Mouse (Mus musculus) neural tube, embryonic 10.5 days (tissue): Measurements from ENCODE around the gene Spag7.
A peak's percentile ranks its signal among the peaks of the same experiment; 100 is the strongest.

Experiments
- DNase-seq: peaks from one replicate; pipeline ENCODE4 v3.0.0-alpha.2; 2017; ENCODE audit warnings: low spot score; ENCODE audit errors: extremely low spot score

The Spag7 gene

DNA sequence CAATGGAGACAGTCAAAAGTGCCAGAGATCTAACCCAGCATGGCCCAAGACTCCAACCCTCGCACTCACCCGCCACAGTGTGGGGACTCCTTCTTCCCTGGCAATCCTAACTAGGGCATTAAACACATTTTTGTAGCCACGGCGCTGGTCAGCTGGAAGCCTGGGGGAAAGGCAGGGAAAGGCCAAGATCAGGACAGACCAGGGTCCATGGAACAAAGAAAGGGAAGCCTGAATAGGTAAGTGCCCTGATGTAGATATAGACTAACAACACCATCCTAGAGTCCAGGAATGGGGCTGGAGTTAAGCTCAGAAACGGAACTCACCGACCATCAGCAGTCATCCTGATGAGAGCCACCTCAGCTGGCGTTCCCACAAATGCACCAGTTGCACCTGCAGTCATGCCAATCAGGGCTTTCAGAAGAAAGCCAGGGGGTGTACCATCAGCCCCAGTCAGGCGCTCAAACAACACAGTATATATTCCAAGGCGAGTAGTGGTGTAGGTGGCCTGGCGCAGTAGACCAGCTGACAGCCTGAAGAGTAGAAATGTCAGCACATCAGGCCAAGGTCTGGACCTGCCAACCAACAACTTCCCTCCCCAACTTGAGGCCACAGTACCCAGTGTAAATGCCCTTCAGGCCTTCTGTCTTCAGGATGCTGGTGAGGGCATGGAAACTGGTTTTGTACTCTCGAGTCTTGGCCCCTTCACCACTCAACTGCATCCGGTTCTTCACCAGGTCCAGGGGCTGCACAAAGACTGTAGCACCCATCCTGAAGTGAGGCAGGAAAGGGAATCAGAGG is 23.6 kb downstream of the Spag7 start:
- DNase-seq = no peak

DNA sequence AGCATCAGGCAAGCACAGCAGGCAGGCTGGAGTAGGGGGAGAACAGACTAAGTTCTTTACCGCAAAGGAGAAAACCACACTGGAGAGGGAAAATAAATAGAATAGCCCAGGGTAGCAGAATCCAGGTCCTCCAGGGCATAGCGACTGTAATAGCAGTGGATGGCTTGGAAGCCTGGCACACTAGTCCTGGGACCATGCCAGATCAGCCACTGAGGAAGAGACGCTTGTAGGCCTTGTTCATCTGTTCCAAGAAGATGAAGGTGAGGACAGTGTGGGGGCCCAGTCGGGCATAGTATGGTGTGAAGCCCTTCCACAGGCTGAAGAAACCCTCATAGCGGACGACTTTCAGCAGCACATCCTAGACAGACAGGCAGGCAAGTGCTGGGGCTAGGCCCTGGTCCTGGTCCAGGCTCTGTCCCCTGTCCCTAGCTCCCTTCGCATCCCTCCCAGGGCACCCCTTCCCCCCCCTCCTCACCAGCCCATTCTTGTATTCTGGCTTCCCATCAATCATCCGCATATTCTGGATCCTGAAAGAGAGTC is 24.6 kb downstream of the Spag7 start:
- DNase-seq = no peak

DNA sequence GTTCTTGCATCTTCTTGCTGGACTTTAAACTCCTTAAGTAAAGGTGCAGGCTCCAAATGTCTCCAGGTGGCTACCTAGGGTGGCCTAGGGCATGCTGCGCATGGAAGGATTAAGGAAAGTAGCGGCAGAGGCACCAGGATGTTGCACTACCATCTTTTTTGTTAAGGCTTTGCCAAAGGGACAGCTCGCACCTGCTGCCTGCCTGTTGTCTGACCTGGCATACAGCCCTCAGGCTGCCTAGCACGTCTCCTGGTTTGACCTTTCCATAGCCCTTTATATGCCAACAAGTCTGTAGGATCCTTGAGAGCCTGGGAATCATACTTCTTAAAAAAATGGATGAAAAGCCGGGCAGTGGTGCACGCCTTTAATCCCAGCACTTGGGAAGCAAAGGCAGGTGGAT is 26.2 kb downstream of the Spag7 start:
- no peak for DNase-seq

DNA sequence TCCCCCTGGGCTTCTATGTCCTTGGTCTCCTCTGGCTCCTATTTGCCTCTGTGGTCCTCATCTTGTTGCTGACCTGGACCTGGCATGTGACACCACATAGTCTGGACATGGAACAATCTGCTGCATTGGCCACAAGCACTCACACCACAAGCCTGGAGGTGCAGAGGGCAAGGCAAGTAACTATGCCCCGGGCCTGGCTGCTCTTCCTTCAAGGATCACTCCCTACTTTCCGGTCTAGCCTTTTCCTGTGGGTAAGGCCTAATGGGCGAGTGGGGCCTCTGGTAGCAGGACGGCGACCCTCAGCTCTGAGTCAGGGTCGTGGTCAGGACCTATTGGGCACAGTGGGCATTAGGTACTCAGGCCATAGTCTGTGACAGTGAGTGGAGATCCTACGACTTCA is 28.0 kb downstream of the Spag7 start:
- DNase-seq = no peak

DNA sequence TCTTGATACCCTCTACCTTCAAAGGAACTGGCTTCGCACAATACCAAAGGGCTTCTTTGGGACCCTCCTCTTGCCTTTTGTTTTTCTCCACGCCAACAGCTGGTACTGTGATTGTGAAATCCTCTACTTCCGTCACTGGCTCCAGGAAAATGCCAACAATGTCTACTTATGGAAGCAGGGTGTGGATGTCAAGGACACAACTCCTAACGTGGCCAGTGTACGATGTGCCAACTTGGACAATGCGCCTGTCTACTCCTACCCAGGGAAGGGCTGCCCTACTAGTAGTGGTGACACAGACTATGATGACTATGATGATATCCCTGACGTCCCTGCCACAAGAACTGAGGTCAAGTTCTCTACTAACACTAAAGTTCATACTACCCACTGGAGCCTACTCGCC is 29.2 kb downstream of the Spag7 start:
- DNase-seq = no peak

DNA sequence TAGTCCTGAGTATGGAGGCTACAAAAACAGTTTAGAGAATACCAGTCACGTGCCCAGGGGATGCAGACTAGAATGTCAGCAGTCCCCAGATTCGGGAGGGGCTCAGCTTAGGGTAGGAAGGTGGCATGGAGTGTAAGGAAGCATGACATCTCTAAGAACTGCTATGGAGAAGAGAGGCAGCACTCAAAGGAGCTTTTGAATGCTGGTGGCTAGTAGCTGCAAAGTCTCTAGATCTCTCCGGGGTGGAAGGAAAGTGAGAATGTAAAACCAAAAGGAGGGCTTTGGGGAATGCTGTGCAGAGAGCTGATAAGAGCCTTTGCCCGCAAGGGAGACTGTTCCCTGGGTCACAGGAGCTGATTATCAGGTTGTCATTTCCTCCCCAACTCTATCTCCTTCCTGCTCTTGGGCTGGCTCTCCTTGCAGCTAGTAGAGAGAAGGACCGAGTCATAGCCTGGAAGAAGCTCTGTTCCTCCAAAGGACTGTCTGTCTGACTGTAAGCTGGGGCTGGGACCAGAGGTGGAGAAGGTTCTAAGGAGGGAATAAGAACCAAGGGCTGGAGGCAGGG is 30.4 kb downstream of the Spag7 start, which contains the start of gene Gp1ba:
TSS of gene Gp1ba (plus strand) at position 409 of the 565 bp plus-strand sequence.
- no peak for DNase-seq

DNA sequence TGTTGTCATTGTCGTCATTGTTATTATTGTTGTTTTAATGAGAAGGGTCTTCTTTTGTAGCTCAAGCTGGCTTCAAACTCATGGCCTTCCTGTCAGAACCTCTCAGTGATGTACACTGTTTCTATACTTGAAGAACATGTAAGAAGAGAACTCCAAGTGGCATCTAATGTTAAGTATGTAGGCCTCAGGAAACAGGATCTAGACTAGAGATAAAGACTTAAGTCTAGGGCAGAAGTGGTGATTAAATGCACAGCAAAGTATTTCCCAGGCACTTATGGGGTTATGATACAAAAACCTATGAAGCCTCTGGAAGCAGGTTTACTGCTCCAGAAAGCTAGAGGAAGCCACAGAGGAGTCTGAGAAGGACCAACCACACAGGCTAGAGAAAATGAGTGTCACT is 30.9 kb downstream of the Spag7 start:
- DNase-seq = no peak

DNA sequence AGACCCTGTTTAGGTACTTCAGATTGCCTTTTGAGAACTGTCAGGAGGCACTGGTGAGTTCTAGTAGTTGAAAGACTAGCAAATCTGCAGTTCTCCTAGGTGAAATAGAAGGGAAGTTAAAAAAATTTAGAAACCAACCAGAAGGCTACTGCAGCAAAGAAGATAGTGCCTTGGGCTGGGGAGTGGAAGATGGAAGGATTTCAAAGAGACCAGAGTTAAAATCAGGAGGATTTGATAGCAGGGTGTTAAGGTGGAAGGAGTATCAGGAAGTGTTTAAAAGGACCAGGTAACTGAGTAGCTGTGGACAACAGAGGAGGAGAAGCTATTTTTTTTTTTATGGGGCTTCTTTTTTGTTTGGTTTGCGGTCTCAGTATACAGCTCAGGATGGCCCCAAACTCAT is 31.5 kb downstream of the Spag7 start:
- DNase-seq = no peak

DNA sequence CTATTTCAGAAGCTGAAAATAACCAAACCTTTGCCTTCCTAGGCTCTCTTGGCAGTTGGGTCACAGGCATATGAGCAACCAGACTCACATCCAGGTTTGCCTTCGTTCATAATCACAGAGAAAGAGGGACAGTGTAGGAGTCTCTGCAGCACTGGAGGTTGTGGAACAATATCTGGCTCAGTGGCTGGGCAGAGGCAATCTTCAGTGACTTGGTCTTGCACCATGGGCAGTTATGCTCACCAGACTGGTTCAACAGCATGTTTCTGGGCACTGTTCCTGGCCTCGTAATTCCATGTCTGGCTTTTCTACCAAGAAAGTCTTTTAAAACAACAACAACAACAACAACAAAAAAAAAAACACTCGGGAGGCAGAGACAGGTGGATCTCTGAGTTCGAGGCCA is 33.6 kb downstream of the Spag7 start:
- DNase-seq = no peak

DNA sequence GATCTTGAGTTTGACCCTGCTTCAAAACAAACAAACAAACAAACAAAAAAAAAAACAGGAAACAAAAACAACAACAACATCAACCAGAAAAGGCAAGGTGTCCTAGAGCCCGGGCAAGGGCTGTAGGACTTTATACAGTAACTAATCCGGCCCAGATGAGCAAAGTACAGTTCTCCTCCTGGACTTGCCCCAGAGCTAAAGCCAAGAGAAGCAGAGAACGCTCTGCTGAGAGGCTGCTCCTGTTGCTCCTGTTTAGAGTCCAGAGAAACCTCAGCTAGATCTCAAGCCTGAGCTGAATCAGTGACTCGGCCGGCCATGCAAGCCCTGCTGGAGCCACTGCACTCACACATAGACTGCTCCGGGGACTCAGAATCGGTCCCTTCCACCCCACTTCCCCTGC is 39.1 kb downstream of the Spag7 start:
- no peak for DNase-seq

DNA sequence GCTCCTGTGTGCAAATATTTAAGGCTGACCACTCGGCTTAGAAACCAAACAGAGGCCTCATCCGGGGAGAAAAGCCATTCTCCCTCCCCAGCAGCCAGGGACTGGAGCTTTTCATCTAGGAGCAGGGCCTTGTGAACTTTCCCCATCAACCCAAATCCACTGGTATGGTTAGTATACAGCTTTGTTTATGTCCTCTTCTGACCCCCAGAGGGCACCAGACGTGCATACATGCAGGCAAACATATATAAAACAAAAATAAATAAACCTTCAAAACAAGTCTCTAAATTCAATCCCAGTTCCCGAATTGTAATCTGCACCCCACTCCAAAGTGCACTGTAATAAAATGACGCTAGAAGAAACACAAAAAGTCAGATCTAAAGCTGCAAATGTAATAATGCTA is 39.7 kb downstream of the Spag7 start:
- DNase-seq = no peak

DNA sequence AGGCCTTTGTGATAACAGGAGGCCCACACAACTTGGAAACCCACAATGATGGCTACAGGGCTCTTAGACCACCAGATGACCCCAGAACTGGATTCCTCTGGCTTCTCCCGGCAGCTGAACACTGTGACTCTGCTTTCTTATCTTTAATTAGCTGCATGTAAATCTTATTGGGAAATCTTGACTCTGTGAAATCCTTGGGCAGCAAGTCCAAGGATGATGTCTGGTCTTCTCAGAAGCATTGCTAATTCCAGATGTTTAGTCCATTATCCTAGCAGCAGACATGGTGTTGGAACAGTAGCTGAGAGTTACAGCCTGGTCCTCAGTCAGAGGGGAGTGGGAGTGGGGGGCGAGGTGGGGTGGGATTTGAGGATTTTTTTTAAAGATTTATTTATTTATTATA is 40.8 kb downstream of the Spag7 start:
- no peak for DNase-seq

DNA sequence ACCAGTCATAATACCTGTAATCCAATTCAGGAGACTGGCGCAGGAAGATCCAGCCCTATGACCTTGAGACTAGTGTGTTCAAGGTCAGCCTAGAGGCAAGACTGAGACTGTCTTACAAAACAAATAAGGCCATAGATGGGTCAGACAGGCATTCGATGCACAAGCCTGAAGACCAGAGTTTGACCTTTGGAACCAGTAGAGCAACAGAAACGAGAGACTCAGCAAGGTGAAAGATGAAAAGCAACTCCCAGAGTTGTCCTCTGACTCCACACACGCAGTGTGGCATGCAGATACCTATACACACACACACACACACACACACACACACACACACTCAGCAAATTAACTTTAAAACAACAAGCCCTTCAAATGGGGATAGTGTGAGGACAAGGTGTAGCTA is 42.3 kb downstream of the Spag7 start:
- no peak for DNase-seq

DNA sequence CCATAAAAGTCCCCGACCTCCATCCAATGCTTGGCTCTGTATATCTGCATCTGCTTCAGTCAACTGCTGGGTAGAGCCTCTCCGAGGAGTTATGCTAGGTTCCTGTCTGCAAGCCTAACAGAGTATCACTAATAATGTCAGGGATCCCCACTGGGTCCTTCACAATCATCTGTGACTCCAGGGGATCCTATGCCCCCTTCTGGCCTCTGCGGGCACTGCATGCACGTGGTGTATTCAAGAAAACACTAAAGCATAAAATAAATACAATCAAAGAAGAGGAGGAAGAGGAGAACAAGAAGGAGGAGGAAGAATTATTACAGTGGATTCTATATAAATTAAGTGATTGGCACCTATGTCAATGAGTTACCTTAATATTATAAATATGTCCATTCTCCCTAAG is 43.7 kb downstream of the Spag7 start:
- peak; percentile 65 for DNase-seq

DNA sequence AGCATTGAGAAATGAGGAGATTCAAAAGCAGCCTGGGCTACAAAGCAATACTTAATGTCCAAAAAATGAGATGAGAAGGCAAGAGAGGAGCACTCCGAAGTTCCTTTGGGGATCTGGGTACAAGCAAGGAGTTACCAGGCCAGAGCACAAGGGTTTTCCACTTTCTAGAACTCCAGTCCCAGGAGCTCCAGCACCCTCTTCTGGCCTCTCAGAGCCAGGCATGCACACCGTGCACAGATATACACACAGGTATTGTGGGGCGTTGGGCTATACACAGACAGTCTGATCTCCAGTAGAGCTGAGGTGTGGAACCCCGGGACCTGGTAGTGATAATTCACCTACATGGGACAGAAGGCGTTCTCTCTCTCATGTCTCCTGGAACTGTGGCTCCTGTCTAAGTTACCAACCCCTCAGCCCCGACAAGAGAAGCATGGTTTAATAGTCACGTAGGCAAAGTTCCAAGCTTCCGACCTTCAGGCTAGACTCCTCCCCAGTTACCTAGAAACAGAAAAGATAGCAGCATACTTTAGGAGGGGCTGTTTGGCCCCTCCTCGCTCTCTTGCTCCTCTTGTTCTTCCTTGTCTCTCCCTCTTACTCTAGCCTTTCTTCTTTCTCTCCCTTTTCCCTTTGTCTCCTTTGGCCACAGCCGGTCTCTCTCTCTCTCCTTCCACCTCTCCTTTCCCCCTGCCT is 46.0 kb downstream of the Spag7 start:
- DNase-seq = no peak

DNA sequence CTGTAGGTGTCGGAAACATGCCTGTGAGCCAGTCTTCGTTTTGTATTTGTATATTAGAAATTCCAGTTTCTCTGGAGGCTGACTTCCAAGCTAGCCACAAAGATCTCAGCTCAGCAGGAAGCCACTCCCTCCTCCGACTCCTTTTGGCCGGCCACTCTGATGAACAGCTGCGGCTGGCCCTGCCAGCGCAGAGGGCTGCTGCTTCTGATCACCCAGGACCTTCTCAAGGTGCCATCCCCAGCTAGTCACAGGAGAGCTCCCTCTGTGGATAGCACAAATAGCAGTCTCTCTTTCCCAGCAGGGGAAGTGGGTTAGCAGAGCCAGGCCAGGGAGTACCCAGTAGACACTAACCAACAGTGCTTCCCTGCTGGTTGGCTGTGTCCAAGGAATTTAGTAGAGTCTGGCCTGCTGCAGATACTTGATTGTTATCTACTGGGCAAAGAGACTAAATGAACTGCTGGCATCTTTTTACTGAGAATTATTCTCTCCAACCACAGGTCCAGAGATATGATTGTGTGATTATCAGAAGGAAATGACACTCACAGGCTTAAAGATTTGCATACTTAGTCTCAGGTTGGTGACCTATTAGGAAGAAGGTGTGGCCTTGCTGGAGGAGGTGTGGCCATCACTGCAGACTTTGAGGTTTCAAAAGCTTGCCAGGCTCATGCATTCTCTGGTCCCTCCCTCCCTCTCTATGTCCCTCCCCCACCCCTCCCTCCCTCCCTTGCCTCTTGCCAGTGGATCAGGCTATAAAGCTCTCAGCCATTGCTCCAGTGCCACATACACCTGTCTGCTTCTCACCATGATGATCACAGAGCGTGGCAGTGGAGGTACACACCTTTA is 47.0 kb downstream of the Spag7 start:
- DNase-seq = no peak

DNA sequence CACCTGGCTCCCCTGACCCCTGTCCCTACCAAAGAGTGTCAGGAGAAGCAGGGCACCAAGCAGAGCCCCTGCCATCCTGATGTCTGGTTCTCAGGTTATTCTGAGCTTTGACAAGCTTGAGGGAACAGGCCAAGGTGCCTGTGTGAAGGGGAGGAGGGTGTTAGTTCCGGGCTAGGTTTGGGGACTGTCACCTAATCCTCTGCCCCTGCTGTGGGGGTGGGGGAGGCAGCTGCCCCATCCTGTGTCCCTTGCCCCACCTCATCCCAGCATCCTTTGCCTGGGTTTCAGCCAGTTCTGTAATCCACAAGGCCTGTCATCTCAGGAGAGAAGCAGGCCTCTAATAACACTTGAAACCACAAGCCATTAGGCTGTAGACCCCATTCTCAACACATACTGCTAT is 50.1 kb downstream of the Spag7 start, which contains the start of gene Chrne:
TSS of gene Chrne (minus strand) at position 116 of the 400 bp plus-strand sequence.
- DNase-seq = no peak

DNA sequence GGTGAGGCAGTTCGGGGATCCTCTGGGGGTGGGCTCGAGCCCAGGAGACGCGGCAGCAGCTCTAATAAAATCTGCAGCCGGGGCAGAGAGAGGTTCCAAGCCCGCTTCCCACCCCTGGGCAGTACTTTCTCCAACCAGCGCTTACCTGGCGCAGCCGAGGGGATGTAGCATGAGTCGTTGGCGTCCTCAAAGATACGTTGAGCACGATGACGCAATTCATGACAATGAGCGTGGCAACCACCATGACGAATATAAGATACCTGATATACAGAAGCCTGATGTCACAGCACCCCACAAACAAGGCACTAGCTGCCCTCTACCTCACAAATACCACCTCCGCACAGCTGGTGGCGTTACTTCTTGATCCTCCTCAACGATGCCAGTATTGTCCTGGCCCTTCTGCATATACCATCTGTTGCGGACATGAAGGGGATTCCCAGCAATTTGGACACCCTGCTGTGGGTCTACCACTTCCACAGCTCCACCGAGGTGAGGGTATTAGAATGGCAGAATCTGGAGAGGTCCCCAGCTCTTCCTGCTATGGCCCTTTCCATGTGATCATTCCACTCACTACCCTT is 53.6 kb downstream of the Spag7 start, which contains the start of gene 4930544D05Rik:
TSS of gene 4930544D05Rik (plus strand) at position 333 of the 578 bp plus-strand sequence.
- no peak for DNase-seq

DNA sequence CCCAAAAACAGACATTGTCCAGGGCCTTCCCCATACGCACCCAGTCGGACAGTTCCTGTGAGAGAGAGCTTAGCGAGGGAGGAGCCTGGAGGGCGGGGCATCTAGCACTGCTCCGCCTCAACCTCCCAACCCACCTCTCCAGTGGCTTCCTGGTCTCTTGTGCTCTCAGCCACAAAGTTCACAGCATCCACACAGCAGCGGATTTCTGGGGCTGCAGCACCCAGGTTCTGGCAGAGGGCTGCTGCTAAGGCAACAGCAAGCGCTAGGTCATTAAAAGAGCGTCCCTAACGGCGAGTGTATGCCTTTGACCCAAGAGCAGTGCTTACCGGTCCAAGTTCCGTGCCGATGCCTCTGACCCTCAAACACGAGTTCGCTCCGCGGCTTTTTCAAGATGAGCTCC is 54.1 kb downstream of the Spag7 start:
- DNase-seq = peak; percentile 52
